Mouse (Mus musculus): ENCODE measurements around the gene Phgr1.

- TF ChIP-seq CTCF (IDR thresholded peaks at IDR 0.05; ENCODE audit: low read depth, low read length) (no peak), POLR2A (IDR thresholded peaks at IDR 0.05; ENCODE audit: extremely low read depth, insufficient read depth, low read length) (no peak)
These were observed 21.1 kb downstream of the Phgr1 start for GRCm38 (mm10) chr2:118793636-118794035.

Data from liver, adult 2 months (tissue).